Mouse (Mus musculus) hindlimb bud, embryonic 11.5 days (tissue): ENCODE measurements around the gene Gpc1.

Source experiments
- DNase-seq: peaks from one replicate; pipeline ENCODE4 v3.0.0-alpha.2; 2012; ENCODE audit warnings: low read depth, low spot score; ENCODE audit errors: extremely low spot score

Gpc1 gene

GRCm38 (mm10) chr1:92833987-92834706 is 2.7 kb downstream of the Gpc1 start:
- peak; percentile 73 for DNase-seq

GRCm38 (mm10) chr1:92837931-92838833 is 6.7 kb downstream of the Gpc1 start:
- DNase-seq: no peak

GRCm38 (mm10) chr1:92839211-92839610 is 7.8 kb downstream of the Gpc1 start:
- no peak for DNase-seq

GRCm38 (mm10) chr1:92840231-92840890 is 8.9 kb downstream of the Gpc1 start:
- no peak for DNase-seq

- DNase-seq: no peak
These were observed 10.0 kb downstream of the Gpc1 start for GRCm38 (mm10) chr1:92841427-92841826.

- DNase-seq: no peak
These were observed 14.4 kb downstream of the Gpc1 start for GRCm38 (mm10) chr1:92845889-92846288.

- DNase-seq: no peak
These were observed 16.7 kb downstream of the Gpc1 start for GRCm38 (mm10) chr1:92847873-92848839.

- no peak for DNase-seq
These were observed 18.0 kb downstream of the Gpc1 start for GRCm38 (mm10) chr1:92849491-92849890.

- no peak for DNase-seq
These were observed 18.6 kb downstream of the Gpc1 start for GRCm38 (mm10) chr1:92849938-92850574.

GRCm38 (mm10) chr1:92852450-92852849 is 21.0 kb downstream of the Gpc1 start:
- DNase-seq: no peak

- no peak for DNase-seq
These were observed 30.1 kb downstream of the Gpc1 start for GRCm38 (mm10) chr1:92861503-92861902.

GRCm38 (mm10) chr1:92863268-92863667 is 31.8 kb downstream of the Gpc1 start:
- DNase-seq: no peak

GRCm38 (mm10) chr1:92866170-92866569 is 34.7 kb downstream of the Gpc1 start:
- DNase-seq: no peak

GRCm38 (mm10) chr1:92869985-92870384 is 38.5 kb downstream of the Gpc1 start:
- no peak for DNase-seq

- DNase-seq: no peak
These were observed 41.2 kb downstream of the Gpc1 start for GRCm38 (mm10) chr1:92872666-92873065.

- no peak for DNase-seq
These were observed 42.6 kb downstream of the Gpc1 start for GRCm38 (mm10) chr1:92874011-92874410.

GRCm38 (mm10) chr1:92875360-92876111 is 44.1 kb downstream of the Gpc1 start:
- no peak for DNase-seq

GRCm38 (mm10) chr1:92877431-92877978 is 46.1 kb downstream of the Gpc1 start:
- no peak for DNase-seq
